Mouse (Mus musculus) erythroblast, embryonic 14.5 days (primary cell): ENCODE results near the gene Aamp.

ENCODE experiments used
- GATA1 ChIP-seq: IDR thresholded peaks from 2 replicates; pipeline ENCODE4 v1.6.1; 2012; ENCODE audit warnings: low read length, inconsistent platforms, mixed read lengths
- TAL1 ChIP-seq: IDR thresholded peaks from 3 replicates; pipeline ENCODE4 v1.6.1; 2012; ENCODE audit warnings: low read length, inconsistent platforms, mixed read lengths

DNA sequence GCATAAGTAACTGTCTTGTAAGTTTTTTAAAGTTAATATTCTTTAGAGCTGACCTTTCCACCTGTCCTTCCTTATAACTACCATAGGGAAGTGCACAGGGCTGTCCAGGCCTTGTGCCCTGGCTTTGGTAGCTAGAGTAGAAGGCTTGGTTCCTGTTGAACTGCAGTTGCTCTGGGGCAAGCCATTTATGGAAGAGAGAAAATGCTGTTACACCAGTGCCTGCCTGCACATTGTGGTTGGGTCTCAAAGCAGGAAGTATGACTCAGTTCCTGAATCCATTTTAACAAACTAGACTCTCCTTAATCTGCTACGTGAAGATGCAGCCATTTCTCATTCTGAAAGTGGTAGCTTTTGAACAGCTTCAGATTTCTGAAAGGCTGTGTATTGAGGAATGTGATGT lies 35.7 kb downstream of the Aamp start:
- TF ChIP-seq GATA1 (no peak), TAL1 (no peak)
